Mouse (Mus musculus): ENCODE measurements around the gene Mns1.

- TF ChIP-seq CTCF (IDR thresholded peaks at IDR 0.05; ENCODE audit: insufficient read depth, low read length) (no peak), POLR2A (IDR thresholded peaks at IDR 0.05; ENCODE audit: borderline replicate concordance, extremely low read depth, low read depth, low read length) (no peak)
These were observed 12.0 kb downstream of the Mns1 start for GRCm38 (mm10) chr9:72449841-72450240.

Measured in lung, adult 2 months (tissue).